13 mouse cellular contexts compared by ENCODE assay signal in genomic region chr12:114981476-114982136, GRCm38 (mm10).
A peak's percentile ranks its signal among the peaks of the same experiment; 100 is the strongest.
DNase-seq lines count a peak whose midpoint lies in the region; ATAC-seq lines count a peak whose summit lies in the region.
"Had no signal": no experiment of that assay in that cellular context is flagged by ENCODE, and none has a peak within 500 bp of the region (broad histone marks: within the 10 kb centered on the region; RNA-seq: fewer than 3 reads in every experiment).

No protein-coding gene starts in this region.

- no peak overlapping the region for H3K4me3 ChIP-seq in hindbrain, embryonic 12.5 days
- H3K4me3 ChIP-seq: embryonic facial prominence, embryonic 15.5 days; heart, embryonic 12.5 days; myocyte had no signal

- H3K9me3 ChIP-seq in hindbrain, embryonic 12.5 days (replicated peaks) = peaks cover 12% of the 10 kb centered on the region
- H3K9me3 ChIP-seq: embryonic facial prominence, embryonic 15.5 days had no signal

- H3K9ac ChIP-seq in hindbrain, embryonic 12.5 days = no peak overlapping the region
- H3K9ac ChIP-seq: embryonic facial prominence, embryonic 15.5 days; heart, embryonic 12.5 days had no signal

- no peaks in the 10 kb centered on the region for H3K36me3 ChIP-seq in hindbrain, embryonic 12.5 days
- H3K36me3 ChIP-seq: embryonic facial prominence, embryonic 15.5 days; heart, embryonic 12.5 days had no signal

- peak; percentile 75; the same call in 1 of the 2 replicates for ATAC-seq in monocyte, adult 5-6 weeks (replicated peaks; ENCODE audit: insufficient number of reproducible peaks, low FRiP score, low TSS enrichment, poor library complexity, severe bottlenecking)
- ATAC-seq in hindbrain, embryonic 12.5 days (ENCODE audit: low FRiP score) = no peak
- ATAC-seq: lung, postnatal 0 days had no signal

- no peaks in the 10 kb centered on the region for H3K4me1 ChIP-seq in hindbrain, embryonic 12.5 days
- H3K4me1 ChIP-seq: embryonic facial prominence, embryonic 15.5 days; heart, embryonic 12.5 days had no signal

- H3K4me2 ChIP-seq in hindbrain, embryonic 12.5 days (replicated peaks) = no peak overlapping the region
- H3K4me2 ChIP-seq: embryonic facial prominence, embryonic 15.5 days; heart, embryonic 12.5 days had no signal

- 81% methylated on average over 5 of the region's 5 CpGs for WGBS in hindbrain, embryonic 12.5 days

- H3K27me3 ChIP-seq in hindbrain, embryonic 12.5 days = no peaks in the 10 kb centered on the region
- H3K27me3 ChIP-seq: embryonic facial prominence, embryonic 15.5 days; heart, embryonic 12.5 days had no signal

- DNase-seq in 3T3-L1 (ENCODE audit: low read depth, low spot score) = peak; percentile 2
- peak; percentile 59 to 64 for DNase-seq in B cell, adult 2 months
- peak; percentile 1 for DNase-seq in adrenal gland, postnatal 10 days
- no peak for DNase-seq in retina, embryonic 14.5 days (ENCODE audit: low spot score)
- no peak for DNase-seq in ovary, postnatal 10 days (ENCODE audit: low spot score)
- DNase-seq in cerebellum, adult 8-10 months = no peak
- DNase-seq: cerebellum, adult 11 months had no signal

- H3K27ac ChIP-seq in hindbrain, embryonic 12.5 days = no peak overlapping the region
- H3K27ac ChIP-seq: embryonic facial prominence, embryonic 15.5 days had no signal

Comparison
In these comparisons a context has a peak if more than half of its experiments do, and no peak if none do; other contexts are left out.
1. DNase-seq: peak in 3T3-L1 (single experiment), B cell, adult 2 months (2 of 2) and adrenal gland, postnatal 10 days (single experiment); none in retina, embryonic 14.5 days (single experiment), ovary, postnatal 10 days (single experiment) and cerebellum, adult 8-10 months (single experiment).